Mouse (Mus musculus): ENCODE data around the gene Alox12.

The Alox12 gene

GRCm38 (mm10) chr11:70220731-70221602, 34.2 kb downstream of the Alox12 start, which contains the start of gene Slc16a13:
Gene Slc16a13 (minus strand): TSS chr11:70221064.
- peak; percentile 97 to 98 for DNase-seq

GRCm38 (mm10) chr11:70220323-70220722, 34.8 kb downstream of the Alox12 start:
- DNase-seq = peak; percentile 52 to 62

- no peak for DNase-seq
Measured at GRCm38 (mm10) chr11:70219873-70220272, 35.3 kb downstream of the Alox12 start.

DNA sequence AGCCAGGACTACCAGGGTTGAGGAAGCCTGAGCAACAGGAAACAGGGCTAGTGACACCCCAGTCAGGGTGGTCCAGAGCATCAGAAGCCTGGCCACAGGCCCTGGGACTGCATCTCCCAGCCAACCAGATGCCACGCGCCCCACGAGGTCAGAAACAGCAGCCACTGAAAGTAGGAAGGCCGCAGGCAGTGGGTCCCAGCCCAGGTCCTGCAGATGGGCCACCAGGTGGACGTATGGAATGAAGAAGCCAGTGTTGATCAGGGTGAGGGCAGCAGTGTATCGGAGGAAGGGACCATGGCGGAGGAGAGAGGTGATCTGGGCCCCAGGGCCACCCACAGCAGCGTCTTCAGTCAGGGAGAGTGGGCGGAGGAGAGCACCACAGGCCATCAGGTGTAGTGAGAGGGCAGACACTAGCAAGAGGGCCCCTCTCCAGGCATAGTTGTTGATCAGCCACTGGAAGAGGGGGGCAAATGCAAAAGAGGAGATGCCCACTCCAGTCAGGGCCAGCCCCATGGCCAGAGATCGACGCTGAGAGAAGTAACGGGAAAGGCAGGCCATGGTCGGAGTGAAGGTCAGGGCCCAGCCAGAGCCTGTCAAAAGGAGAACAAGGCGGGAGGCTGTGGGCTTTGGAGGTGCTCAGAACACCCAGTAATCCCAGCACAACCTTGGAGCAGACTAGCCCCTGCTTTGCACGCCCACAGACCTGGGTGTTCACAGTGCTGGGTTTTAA, 36.2 kb downstream of the Alox12 start:
- DNase-seq = no peak

DNA sequence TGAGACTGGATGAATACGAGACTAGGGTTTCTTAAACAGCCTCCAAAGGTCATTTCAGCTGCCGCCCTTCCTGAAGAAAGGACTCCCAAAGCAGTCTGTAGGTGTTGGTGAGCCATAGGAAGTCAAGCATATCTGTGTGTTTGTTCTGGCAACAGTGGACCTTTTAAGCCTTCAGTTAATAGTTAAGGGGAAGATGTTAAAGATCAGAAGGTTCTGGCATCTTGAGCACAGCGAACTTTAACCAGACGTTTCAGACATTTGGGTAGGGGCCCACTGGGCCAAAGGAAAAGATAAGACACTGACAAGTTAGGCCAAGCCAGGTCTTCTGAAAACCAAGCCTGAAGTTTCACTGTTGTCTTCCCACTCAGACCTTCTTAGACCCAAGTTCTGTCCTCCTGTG, 37.1 kb downstream of the Alox12 start:
- DNase-seq = no peak

GRCm38 (mm10) chr11:70216103-70216502, 39.0 kb downstream of the Alox12 start:
- DNase-seq = no peak

- peak; percentile 50 to 51 for DNase-seq
Measured at GRCm38 (mm10) chr11:70215301-70215700, 39.9 kb downstream of the Alox12 start.

DNA sequence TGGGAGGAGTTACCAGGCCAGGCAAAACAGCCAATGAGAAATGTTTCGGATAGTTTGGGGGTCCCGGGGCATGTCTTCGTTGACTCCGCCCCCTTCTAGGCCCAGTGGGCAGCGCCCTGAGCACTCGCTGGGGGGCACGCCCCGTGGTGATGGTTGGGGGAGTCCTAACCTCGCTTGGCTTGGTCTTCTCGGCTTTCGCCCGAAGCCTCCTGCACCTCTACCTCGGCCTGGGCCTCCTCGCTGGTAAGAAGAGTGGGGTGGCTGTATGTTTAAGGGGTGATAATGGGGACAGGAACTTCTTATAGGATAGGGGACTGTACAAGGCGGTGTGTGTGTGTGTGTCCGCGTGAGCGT, 40.3 kb downstream of the Alox12 start:
- peak in 1 of 2 experiments; percentile 50 for DNase-seq

- DNase-seq = peak; percentile 64 to 67
Measured at GRCm38 (mm10) chr11:70214191-70214855, 40.8 kb downstream of the Alox12 start.

GRCm38 (mm10) chr11:70213736-70214135, 41.4 kb downstream of the Alox12 start:
- peak; percentile 80 to 86 for DNase-seq

- peak; percentile 81 to 84 for DNase-seq
Measured at GRCm38 (mm10) chr11:70212896-70213295, 42.3 kb downstream of the Alox12 start.

DNA sequence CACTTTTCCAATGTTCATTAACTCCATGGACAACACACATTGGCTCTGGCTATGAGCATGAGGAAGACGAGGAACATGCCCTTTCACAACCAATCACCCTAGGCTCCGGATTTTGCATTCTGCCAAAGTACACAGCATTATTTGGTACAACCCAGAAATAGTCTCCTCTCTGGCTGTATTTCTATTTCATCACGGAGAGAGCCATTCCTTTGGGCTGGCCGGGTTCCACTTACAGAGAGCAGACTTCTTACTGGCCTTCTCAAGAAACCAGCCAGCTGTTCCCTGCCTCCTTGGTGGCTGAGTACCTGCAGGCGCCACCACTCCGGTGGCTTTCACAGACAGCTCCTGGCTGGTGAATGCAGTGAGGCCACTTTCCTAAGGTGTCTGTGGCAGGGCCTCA, 42.7 kb downstream of the Alox12 start, which contains the start of gene Slc16a11:
Gene Slc16a11, plus strand, starts transcription at position 330 of the 400 bp plus-strand sequence.
- DNase-seq = no peak

GRCm38 (mm10) chr11:70211972-70212371, 43.2 kb downstream of the Alox12 start:
- no peak for DNase-seq

GRCm38 (mm10) chr11:70210681-70211080, 44.5 kb downstream of the Alox12 start:
- DNase-seq = no peak

- DNase-seq = no peak
Measured at GRCm38 (mm10) chr11:70208778-70209388, 46.3 kb downstream of the Alox12 start.

DNA sequence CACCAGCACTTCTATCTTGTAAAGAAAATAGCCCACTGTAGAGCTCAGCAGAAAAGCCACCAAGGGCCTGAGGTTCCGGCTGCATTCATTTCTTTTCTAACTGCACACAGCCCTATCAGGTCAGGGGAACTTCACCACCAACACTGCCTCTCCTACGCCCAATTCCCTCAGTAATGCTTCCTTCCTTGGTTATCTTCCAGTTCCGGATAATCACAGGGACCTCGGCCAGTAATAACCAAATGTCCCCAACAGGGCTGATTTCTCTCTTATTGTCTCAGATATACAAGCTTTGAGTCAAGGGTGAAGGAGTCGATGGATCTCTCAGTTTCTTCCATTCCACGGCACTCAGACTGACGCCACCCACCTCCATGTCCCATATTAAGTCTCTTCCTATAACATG, 47.9 kb downstream of the Alox12 start:
- DNase-seq = no peak

DNA sequence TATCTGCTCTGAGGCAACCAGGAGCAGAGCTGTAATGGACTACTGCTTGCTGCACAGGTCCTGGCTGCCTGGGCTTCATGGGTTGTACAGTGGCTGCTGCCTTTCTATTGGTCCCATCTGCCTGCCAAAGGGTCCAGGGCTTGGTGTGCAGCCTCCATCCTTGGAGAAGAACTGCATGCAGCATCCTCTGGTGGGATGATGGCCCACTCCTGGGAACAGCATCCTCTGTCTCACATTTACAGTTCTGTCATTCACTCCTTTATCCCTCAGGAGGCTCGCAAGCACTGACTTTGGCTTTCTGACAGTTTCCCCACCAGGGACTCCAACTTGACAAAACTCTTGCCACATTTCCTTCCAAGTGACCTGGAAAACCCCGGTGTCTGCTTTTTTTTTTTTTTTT, 48.4 kb downstream of the Alox12 start:
- DNase-seq = no peak

- DNase-seq = peak; percentile 86 to 88
Measured at GRCm38 (mm10) chr11:70201691-70202090, 53.5 kb downstream of the Alox12 start.

DNA sequence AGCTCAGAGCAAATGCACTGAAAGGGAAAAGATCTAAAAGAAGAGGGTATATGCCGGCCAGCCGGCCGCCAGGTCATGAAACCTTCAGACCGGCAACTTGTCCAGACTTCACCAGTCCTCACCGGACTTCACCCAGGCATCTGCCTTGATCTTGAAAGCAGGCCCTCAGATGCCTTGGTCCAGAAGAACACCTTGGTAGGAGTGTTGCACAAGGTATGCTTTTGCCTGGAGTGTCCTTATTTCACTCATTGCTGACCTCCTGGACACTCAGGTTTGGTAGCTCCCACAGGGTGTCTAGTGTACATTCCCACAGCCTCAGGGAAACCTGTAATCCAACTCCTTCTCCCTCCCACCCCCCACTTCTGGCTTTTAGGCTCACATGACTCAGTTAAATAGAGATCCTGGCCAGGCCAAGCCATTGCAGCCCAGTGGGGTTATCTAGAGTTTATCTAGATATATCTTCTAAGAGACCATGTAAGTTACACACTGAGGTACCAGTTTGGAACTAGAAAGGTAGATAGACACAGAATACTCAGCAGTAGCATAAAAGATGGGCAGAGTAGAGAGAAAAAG, 55.0 kb downstream of the Alox12 start:
- DNase-seq = no peak

GRCm38 (mm10) chr11:70199107-70199506, 56.0 kb downstream of the Alox12 start:
- DNase-seq = no peak

GRCm38 (mm10) chr11:70198332-70198731, 56.8 kb downstream of the Alox12 start:
- no peak for DNase-seq

Data from cerebellum, postnatal 36 days (tissue).